Mouse (Mus musculus) C2C12 (cell line): ENCODE measurements at regions not wholly inside any gene's neighbourhood (a gene's known extent, or its start where the extent isn't known, plus 50 kb on each side); places are given as distances from the start of the nearest gene placed in this dataset.

Source experiments
- CEBPB ChIP-seq: IDR thresholded peaks from one replicate; pipeline ENCODE4 v1.6.1; 2011; ENCODE audit warnings: low read depth, mild to moderate bottlenecking, control low read depth, moderate library complexity
- CTCF ChIP-seq: IDR thresholded peaks from one replicate; pipeline ENCODE4 v1.5.1; 2011; ENCODE audit not compliant: control insufficient read depth, insufficient read depth, insufficient read length
- MAX ChIP-seq: IDR thresholded peaks from one replicate; pipeline ENCODE4 v1.6.1; 2011; ENCODE audit warnings: mild to moderate bottlenecking, control low read depth
- MYOG ChIP-seq: IDR thresholded peaks from one replicate; pipeline ENCODE4 v1.6.1; 2011; ENCODE audit not compliant: control insufficient read depth, insufficient read length; ENCODE audit errors: extremely low read depth
- USF1 ChIP-seq: IDR thresholded peaks from one replicate; pipeline ENCODE4 v1.6.1; 2011; ENCODE audit warnings: low read depth, mild to moderate bottlenecking, control low read depth, moderate library complexity

DNA sequence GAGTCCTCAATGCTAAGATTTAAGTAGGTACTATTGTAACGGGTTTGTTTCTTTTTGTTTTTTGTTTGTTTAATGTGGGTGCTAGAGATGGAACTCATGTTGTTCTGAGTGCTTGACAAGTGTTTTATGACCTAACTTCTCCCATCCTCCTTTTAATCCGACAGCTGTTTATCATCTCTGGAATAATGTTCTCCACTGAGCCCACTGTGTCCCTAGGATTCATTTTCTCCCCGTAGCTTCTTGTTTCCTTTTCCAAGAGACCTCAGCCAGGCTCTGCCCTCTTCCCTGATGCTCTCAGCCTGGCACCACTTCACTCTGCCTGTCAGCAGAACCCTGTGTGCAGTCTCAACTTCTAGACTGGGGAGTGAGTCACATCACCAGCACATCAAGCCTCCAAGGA is 173.9 kb upstream of the Far2 start:
- TF ChIP-seq CTCF (no peak), MAX (no peak), USF1 (no peak), CEBPB (no peak), MYOG (no peak)
